Mouse (Mus musculus) embryonic fibroblast, embryonic 13.5 days (primary cell): ENCODE measurements around the gene Itk.

Source experiments
- CTCF ChIP-seq: IDR thresholded peaks from 2 replicates; pipeline ENCODE4 v1.5.1; 2011; ENCODE audit warnings: mild to moderate bottlenecking, control low read depth, low read length, moderate library complexity, borderline replicate concordance; ENCODE audit not compliant: insufficient read depth
- POLR2A ChIP-seq: IDR thresholded peaks from 2 replicates; pipeline ENCODE4 v1.6.1; 2011; ENCODE audit warnings: low read depth, mild to moderate bottlenecking, control low read depth, low read length, moderate library complexity

DNA sequence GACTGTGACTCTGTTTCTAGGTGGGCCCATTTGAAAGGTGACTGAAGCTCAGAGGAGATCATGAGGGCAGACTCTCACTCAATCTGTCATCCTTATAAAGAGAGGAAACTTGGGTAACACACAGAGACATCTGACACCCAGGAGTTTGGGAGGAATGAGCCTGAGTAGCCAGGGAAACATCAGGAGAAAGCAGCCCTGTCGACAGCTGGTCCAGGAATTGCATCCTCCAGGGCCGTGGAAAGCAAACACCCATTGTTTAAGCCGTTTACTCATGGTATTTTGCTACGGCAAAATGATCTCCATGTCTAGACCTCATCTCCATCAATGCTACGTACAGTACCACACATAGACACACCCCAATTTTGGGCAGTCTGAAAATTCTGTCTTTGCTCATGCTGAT, 101.2 kb downstream of the Itk start:
- TF ChIP-seq CTCF, result no peak
- TF ChIP-seq POLR2A, result no peak
